Mouse (Mus musculus) forebrain, postnatal 0 days (tissue): ENCODE data around the gene Gpn3. TPM values are rescaled to one million over a fixed set of nuclear protein-coding genes. Genes with fewer than 3 reads are reported as not detected.

ENCODE experiments used
- ATAC-seq: fragments of 200-750 bp; cut with Nextera tagmentation; 2 replicates; pipeline ENCODE4 v1.8.0; 2017; ENCODE audit warnings: mild to moderate bottlenecking, moderate library complexity
- DNase-seq: peaks from one replicate; pipeline ENCODE4 v3.0.0-alpha.2; 2015
- H3K27ac ChIP-seq: fragments of 300-500 bp; sonication (generic); 2 replicates; pipeline ENCODE4 v1.5.1; 2014; ENCODE audit warnings: low read depth, mild to moderate bottlenecking, antibody characterized with exemption, low read length, moderate library complexity, mixed read lengths
- H3K27me3 ChIP-seq: fragments of 300-500 bp; sonication (generic); 2 replicates; pipeline ENCODE4 v1.6.1; 2014; ENCODE audit warnings: mild to moderate bottlenecking, low read length, mixed read lengths; ENCODE audit not compliant: insufficient read depth
- H3K36me3 ChIP-seq: fragments of 300-500 bp; sonication (generic); 2 replicates; pipeline ENCODE4 v1.6.1; 2014; ENCODE audit warnings: mild to moderate bottlenecking, moderate library complexity; ENCODE audit not compliant: insufficient read depth
- H3K4me1 ChIP-seq: fragments of 300-500 bp; sonication (generic); 2 replicates; pipeline ENCODE4 v1.6.1; 2014; ENCODE audit warnings: antibody characterized with exemption; ENCODE audit not compliant: insufficient read depth
- H3K4me2 ChIP-seq: fragments of 300-500 bp; sonication (generic); 2 replicates; pipeline ENCODE4 v1.6.1; 2014; ENCODE audit warnings: low read depth, mild to moderate bottlenecking, moderate library complexity
- H3K4me3 ChIP-seq: fragments of 300-500 bp; sonication (generic); 2 replicates; pipeline ENCODE4 v1.5.1; 2014; ENCODE audit warnings: low read depth, low read length, mixed read lengths
- H3K9ac ChIP-seq: fragments of 300-500 bp; sonication (generic); 2 replicates; pipeline ENCODE4 v1.6.1; 2014; ENCODE audit warnings: mild to moderate bottlenecking
- H3K9me3 ChIP-seq: fragments of 300-500 bp; sonication (generic); 2 replicates; pipeline ENCODE4 v1.6.1; 2016; ENCODE audit warnings: low read length
- CTCF ChIP-seq: sonication (generic); IDR thresholded peaks from 2 replicates; pipeline ENCODE4 v1.5.1; 2016; ENCODE audit warnings: antibody characterized with exemption, control low read depth, low read depth
- WGBS: fragments of 180-500 bp; shearing (Covaris S2); extraction: QIAGEN DNeasy Blood & Tissue Kit; methylation state at CpG from one replicate; pipeline ENCODE4 v1.1.7; 2014; 5-methylcytosine and 5-hydroxymethylcytosine counted together
- polyA plus RNA-seq: library from polyadenylated mRNA; unstranded; fragments of >200 nt; fragmentation: Nextera tagmentation; extraction: Ambion mirVana; gene quantifications from 2 replicates; pipeline ENCODE4 v1.2.1, GENCODE M21; 2015
- total RNA-seq: library from RNA; depleted of rRNA; stranded (reverse); fragments of >200 nt; gene quantifications from 2 replicates; pipeline ENCODE4 v1.2.3, GENCODE M21; 2014

The Gpn3 gene
- total and polyA plus RNA-seq, 2 experiments from 2014 or later, result 37.6 to 44.2 TPM

DNA sequence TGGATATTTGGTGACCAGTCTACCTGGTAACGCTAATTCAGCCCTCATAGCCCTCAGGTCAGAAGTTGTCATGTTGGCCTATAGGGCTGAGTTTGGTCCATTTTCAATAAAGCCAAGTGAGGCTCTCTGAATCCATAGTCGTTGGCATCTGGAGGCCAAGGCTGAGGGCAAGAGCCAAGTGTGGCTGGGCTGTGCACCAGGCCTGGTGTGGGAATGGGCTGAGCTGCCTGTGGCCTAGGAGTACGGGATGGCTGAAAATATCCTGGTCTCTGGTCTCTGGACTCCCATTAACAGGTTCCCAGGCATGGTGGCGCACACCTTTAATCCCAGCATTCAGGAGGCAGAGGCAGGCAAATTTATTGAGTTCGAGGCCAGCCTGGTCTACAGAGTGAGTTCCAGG, 18.3 kb downstream of the Gpn3 start:
- TF ChIP-seq CTCF, result no peak
- no peak overlapping the region for H3K9ac ChIP-seq
- no peaks in the 10 kb centered on the region for H3K27me3 ChIP-seq
- DNase-seq, result no peak
- H3K4me1 ChIP-seq, result no peaks in the 10 kb centered on the region
- no peaks in the 10 kb centered on the region for H3K9me3 ChIP-seq
- H3K27ac ChIP-seq, result no peak overlapping the region
- H3K36me3 ChIP-seq, result no peaks in the 10 kb centered on the region; the same call in 1 of the 2 replicates
- H3K4me3 ChIP-seq, result no peak overlapping the region
- ATAC-seq, result no peak
- H3K4me2 ChIP-seq, result no peak overlapping the region
- WGBS, result 91% methylated on average over 5 of the region's 5 CpGs

DNA sequence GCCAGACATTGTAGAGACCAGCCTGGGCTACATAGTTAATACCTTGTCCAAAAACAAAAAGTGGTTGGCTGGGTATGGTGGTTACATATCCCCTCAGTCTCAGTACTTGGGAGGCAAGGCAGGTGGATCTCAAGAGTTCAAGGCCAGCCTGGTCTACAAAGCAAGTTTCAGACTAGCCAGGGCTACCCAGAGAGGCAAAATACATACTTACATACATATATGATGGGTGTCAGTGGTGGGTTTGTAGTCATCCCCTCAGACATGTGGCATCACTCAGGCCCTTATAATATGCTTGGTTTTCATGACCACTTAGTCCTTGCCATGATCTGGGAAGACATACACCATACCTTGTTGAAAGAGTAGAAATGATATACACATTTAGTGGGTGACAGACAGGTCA, 19.0 kb downstream of the Gpn3 start:
- Histone ChIP-seq H3K4me2 (no peak overlapping the region), H3K27ac (no peak overlapping the region), H3K36me3 (no peaks in the 10 kb centered on the region; the same call in 1 of the 2 replicates), H3K27me3 (no peaks in the 10 kb centered on the region), H3K9ac (no peak overlapping the region), H3K4me1 (no peaks in the 10 kb centered on the region), H3K9me3 (no peaks in the 10 kb centered on the region), H3K4me3 (no peak overlapping the region)
- no peak for TF ChIP-seq CTCF
- no peak for DNase-seq
- ATAC-seq, result no peak

DNA sequence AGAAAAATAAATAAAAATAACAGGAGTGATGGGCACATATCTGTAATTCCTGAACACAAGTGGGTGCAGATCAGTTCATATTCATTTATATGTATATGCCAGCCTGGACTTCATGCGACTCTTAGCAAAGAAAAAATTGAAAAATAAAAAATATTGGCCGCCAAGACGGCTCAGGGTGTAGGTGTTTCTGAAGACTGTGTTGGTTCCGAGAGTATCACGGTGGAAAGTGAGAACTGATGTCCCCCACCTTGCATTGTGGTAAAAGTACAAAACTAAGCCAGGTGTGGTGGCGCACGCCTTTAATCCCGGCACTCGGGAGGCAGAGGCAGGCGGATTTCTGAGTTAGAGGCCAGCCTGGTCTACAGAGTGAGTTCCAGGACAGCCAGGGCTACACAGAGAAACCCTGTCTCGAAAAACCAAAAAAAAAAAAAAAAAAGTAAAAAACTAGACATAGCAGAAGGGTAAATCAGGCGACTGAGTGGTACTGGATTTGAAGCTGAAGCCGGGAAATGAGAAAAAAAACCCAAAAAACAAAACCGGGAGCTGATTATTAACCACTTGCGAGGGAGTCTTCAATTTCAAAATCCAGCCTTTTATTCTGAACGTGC, 19.6 kb downstream of the Gpn3 start:
- peak overlapping the region; percentile 85; the same call in 1 of the 2 replicates for H3K4me3 ChIP-seq
- H3K4me2 ChIP-seq, result peak overlapping the region; percentile 80; the same call in 1 of the 2 replicates
- no peaks in the 10 kb centered on the region for H3K4me1 ChIP-seq
- no peak for TF ChIP-seq CTCF
- WGBS, result 53% methylated on average over 15 of the region's 16 CpGs
- no peaks in the 10 kb centered on the region; the same call in 1 of the 2 replicates for H3K36me3 ChIP-seq
- H3K9me3 ChIP-seq, result no peaks in the 10 kb centered on the region
- H3K27ac ChIP-seq, result 0 out of 2 replicates have a peak overlapping the region, but pooled peaks have one; percentile 50
- DNase-seq (no peak), ATAC-seq (no peak)
- no peaks in the 10 kb centered on the region for H3K27me3 ChIP-seq
- 0 out of 2 replicates have a peak overlapping the region, but pooled peaks have one; percentile 84 for H3K9ac ChIP-seq

DNA sequence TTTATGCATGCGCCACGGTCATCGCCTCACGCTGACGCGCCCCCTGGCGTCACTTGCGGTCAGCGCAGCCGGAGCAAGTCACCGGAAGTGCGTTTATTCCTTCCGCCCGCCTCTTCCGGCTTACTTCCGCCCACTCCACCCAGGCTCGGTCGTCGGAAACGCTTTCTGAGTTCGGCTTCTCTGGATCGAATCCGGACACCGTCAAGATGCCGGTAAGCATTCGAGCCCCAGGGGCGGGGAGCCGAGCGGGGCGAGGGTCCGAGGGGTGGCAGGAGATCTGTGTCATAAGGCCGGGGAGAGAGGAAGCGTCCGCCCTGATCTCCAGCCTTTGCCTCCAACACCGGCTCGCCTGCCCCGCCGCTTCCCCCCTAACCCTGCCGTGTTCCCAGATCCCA, 20.1 kb downstream of the Gpn3 start, which contains the start of gene Arpc3:
Gene Arpc3 (plus strand): TSS at position 93 of the 395 bp plus-strand sequence.
- Histone ChIP-seq H3K4me2 (peak within 1 kb of the TSS; percentile 80), H3K9ac (peak within 1 kb of the TSS; percentile 84), H3K27ac (peak within 1 kb of the TSS; percentile 78), H3K36me3 (peaks cover 4% of the 10 kb centered on the region; the same call in 1 of the 2 replicates), H3K4me1 (no peaks in the 10 kb centered on the region), H3K9me3 (no peaks in the 10 kb centered on the region), H3K4me3 (peak within 1 kb of the TSS; percentile 85), H3K27me3 (no peaks in the 10 kb centered on the region)
- WGBS, result under 1% methylated on average over 39 of the region's 39 CpGs
- ATAC-seq (peak; percentile 96), DNase-seq (peak; percentile 97)
- TF ChIP-seq CTCF, result peak; percentile 91

DNA sequence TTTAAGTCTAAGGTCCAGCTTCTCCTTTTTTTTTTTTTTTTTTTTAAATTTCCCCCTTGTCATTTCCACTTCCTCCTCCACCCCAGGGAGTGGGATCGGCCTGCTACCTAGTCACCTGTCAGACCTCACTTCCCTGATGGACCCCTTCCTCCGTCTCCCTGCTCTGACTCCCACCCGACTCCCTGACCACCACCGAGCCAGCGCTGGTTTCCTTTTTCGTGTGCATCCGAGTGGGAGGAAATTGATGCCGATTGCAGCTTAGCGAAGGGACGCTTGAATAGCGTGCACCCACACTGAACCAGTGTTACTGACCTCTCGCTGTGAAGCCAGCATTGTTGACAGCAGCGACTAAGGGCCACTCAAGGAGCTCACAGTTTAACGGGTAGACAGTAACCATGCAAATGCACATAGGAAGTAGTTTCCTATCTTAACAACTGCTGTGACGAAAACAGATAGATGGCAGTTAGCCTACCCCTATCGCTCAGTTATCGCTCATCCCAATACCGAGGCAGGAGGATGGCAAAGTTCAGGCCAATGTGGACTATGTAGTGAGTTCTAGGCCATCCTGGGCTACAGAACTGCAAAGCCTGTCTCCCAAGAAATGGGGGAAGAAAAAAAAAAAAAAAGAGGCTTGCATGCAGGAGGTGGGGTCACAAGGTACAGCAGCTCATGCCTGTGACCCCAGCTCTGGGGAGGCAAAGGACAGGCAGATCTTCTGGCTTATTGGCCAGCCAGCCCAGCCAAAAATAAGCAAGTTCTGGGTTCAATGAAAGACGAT, 20.7 kb downstream of the Gpn3 start:
- peak overlapping the region; percentile 80 for H3K4me2 ChIP-seq
- peak overlapping the region; percentile 84 for H3K9ac ChIP-seq
- H3K9me3 ChIP-seq, result no peaks in the 10 kb centered on the region
- peak overlapping the region; percentile 85 for H3K4me3 ChIP-seq
- ATAC-seq (peak; percentile 34), DNase-seq (peak; percentile 39)
- peak overlapping the region; percentile 78 for H3K27ac ChIP-seq
- H3K36me3 ChIP-seq, result peaks cover 6% of the 10 kb centered on the region; the same call in 1 of the 2 replicates
- H3K27me3 ChIP-seq, result no peaks in the 10 kb centered on the region
- no peak for TF ChIP-seq CTCF
- no peaks in the 10 kb centered on the region for H3K4me1 ChIP-seq
- WGBS, result 14% methylated on average over 19 of the region's 19 CpGs

DNA sequence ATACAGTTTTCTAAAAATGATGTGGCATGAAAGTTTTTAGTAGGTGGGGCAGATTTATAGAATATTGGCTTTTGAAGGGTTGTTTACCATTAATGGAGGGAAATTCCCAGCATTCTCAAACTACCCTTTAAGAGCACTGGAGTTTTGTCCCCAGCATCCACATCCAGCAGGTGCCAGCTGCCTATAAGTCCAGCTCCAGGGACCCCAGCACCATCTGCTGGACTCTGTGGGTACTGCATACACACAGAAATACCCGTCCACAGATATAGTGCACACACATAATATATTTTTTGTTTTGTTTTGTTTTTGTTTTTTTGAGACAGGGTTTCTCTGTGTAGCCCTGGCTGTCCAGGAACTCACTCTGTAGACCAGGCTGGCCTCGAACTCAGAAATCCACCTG, 22.2 kb downstream of the Gpn3 start:
- WGBS, result 32% methylated on average over 2 of the region's 2 CpGs
- H3K27me3 ChIP-seq, result no peaks in the 10 kb centered on the region
- H3K27ac ChIP-seq, result no peak overlapping the region
- H3K4me1 ChIP-seq, result no peaks in the 10 kb centered on the region
- ATAC-seq (peak; percentile 47; the same call in 1 of the 2 replicates), DNase-seq (peak; percentile 77)
- no peak overlapping the region for H3K4me3 ChIP-seq
- H3K36me3 ChIP-seq, result peaks cover 10% of the 10 kb centered on the region
- no peaks in the 10 kb centered on the region for H3K9me3 ChIP-seq
- H3K9ac ChIP-seq, result no peak overlapping the region
- no peak overlapping the region for H3K4me2 ChIP-seq
- peak; percentile 85 for TF ChIP-seq CTCF

DNA sequence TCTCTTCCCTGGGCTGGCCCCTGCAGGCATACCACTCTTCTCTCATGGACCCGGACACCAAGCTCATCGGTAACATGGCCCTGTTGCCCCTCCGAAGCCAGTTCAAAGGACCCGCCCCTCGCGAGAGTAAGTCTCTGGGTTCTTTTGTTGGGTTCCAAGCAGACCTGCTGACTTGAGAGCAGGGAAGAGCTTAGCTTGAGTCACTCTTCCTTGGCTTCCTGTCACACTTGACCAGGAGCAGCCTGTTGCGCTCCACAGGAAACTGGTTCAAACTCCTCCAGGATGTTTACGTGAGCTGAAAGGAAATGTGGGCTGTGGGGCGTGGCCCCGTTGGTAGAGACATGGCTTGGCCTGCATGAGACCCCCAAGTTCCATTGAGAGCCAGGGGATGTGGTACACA, 25.1 kb downstream of the Gpn3 start:
- TF ChIP-seq CTCF, result no peak
- no peak overlapping the region for H3K27ac ChIP-seq
- H3K36me3 ChIP-seq, result peaks cover 30% of the 10 kb centered on the region
- no peak overlapping the region for H3K4me3 ChIP-seq
- no peaks in the 10 kb centered on the region for H3K27me3 ChIP-seq
- WGBS, result 90% methylated on average over 10 of the region's 10 CpGs
- no peak overlapping the region for H3K9ac ChIP-seq
- ATAC-seq (no peak), DNase-seq (no peak)
- no peaks in the 10 kb centered on the region for H3K9me3 ChIP-seq
- no peak overlapping the region for H3K4me2 ChIP-seq
- H3K4me1 ChIP-seq, result no peaks in the 10 kb centered on the region
